ENCODE assay signal across 9 mouse cellular contexts in genomic region chr10:55979898-55980521, GRCm38 (mm10).
DNase-seq lines count a peak whose midpoint lies in the region; ATAC-seq and TF ChIP-seq lines count a peak whose summit lies in the region.
"Had no signal": no experiment of that assay in that cellular context is flagged by ENCODE, and none has a peak within 500 bp of the region (broad histone marks: within the 10 kb centered on the region; RNA-seq: fewer than 3 reads in every experiment).

No protein-coding gene starts in this region.

- peak; percentile 83 for ATAC-seq in Patski
- no peak for ATAC-seq in heart, postnatal 0 days (ENCODE audit: insufficient read depth, low read depth)
- no peak for ATAC-seq in lung, postnatal 0 days

- H3K4me1 ChIP-seq in heart, postnatal 0 days (ENCODE audit: control insufficient read depth, insufficient read depth): no peaks in the 10 kb centered on the region
- H3K4me1 ChIP-seq in lung, postnatal 0 days (ENCODE audit: insufficient read depth, low read depth, low read length): no peaks in the 10 kb centered on the region
- H3K4me1 ChIP-seq: liver, embryonic 15.5 days had no signal

- H3K36me3 ChIP-seq in heart, postnatal 0 days (replicated peaks; ENCODE audit: control insufficient read depth, insufficient read depth, low read length): no peaks in the 10 kb centered on the region
- H3K36me3 ChIP-seq in lung, postnatal 0 days (ENCODE audit: insufficient read depth, low read length): no peaks in the 10 kb centered on the region
- H3K36me3 ChIP-seq: liver, embryonic 15.5 days had no signal

- no peak overlapping the region for H3K4me3 ChIP-seq in heart, postnatal 0 days (ENCODE audit: low read depth, low read length)
- no peak overlapping the region for H3K4me3 ChIP-seq in lung, postnatal 0 days (ENCODE audit: low read depth, low read length)
- H3K4me3 ChIP-seq: liver, embryonic 15.5 days had no signal

- peak; percentile 75 for TF ChIP-seq CTCF in Patski (IDR thresholded peaks at IDR 0.05)
- TF ChIP-seq CTCF in heart, postnatal 0 days (IDR thresholded peaks at IDR 0.05; ENCODE audit: low read depth): peak; percentile 73
- TF ChIP-seq CTCF in lung, postnatal 0 days (IDR thresholded peaks at IDR 0.05): peak; percentile 83

- peak overlapping the region; percentile 37 for H3K4me2 ChIP-seq in heart, postnatal 0 days (ENCODE audit: low read depth, low read length)
- H3K4me2 ChIP-seq in lung, postnatal 0 days (replicated peaks; ENCODE audit: low read depth, low read length): no peak overlapping the region
- H3K4me2 ChIP-seq: liver, embryonic 15.5 days had no signal

- 28% methylated on average over 2 of the region's 2 CpGs for WGBS in heart, postnatal 0 days
- 16% methylated on average over 2 of the region's 2 CpGs for WGBS in lung, postnatal 0 days

- H3K27me3 ChIP-seq in Patski: peaks cover 10% of the 10 kb centered on the region
- H3K27me3 ChIP-seq in heart, postnatal 0 days (ENCODE audit: control insufficient read depth, insufficient read depth, low read length): no peaks in the 10 kb centered on the region
- no peaks in the 10 kb centered on the region for H3K27me3 ChIP-seq in lung, postnatal 0 days (replicated peaks; ENCODE audit: insufficient read depth, low read length)
- H3K27me3 ChIP-seq: liver, embryonic 15.5 days had no signal

- no peaks in the 10 kb centered on the region for H3K9me3 ChIP-seq in heart, postnatal 0 days (replicated peaks; ENCODE audit: control insufficient read depth, low read length)
- no peaks in the 10 kb centered on the region for H3K9me3 ChIP-seq in lung, postnatal 0 days (ENCODE audit: low read length)
- H3K9me3 ChIP-seq: liver, embryonic 15.5 days had no signal

- no peak overlapping the region for H3K9ac ChIP-seq in heart, postnatal 0 days (replicated peaks; ENCODE audit: low read depth, low read length)
- H3K9ac ChIP-seq in lung, postnatal 0 days (replicated peaks; ENCODE audit: low read depth): no peak overlapping the region
- H3K9ac ChIP-seq: liver, embryonic 15.5 days had no signal

- TF ChIP-seq EP300 in heart, postnatal 0 days (IDR thresholded peaks at IDR 0.05; ENCODE audit: low read depth): no peak
- TF ChIP-seq EP300 in lung, postnatal 0 days (IDR thresholded peaks at IDR 0.05): no peak

- no peak overlapping the region for H3K27ac ChIP-seq in heart, postnatal 0 days (ENCODE audit: low read depth)
- no peak overlapping the region for H3K27ac ChIP-seq in lung, postnatal 0 days (ENCODE audit: low read length)
- H3K27ac ChIP-seq: liver, embryonic 15.5 days had no signal

- CTCF ChIA-PET in Patski (lab: Charles Lee): interaction anchor here (0.8 to 2.3 kb wide), 8 partner anchors 10 to 1370 kb away, joined by 3 to 6 read pairs (median 4); no protein-coding TSS in a partner anchor

- POLR2A ChIA-PET in Patski (lab: Charles Lee): no interaction called here

- in situ Hi-C loops in Patski (cut with MboI; ENCODE audit: low pct_unique_long_range_greater_than_20kb): no loop called here

- peak; percentile 29 to 35 for DNase-seq in cerebellum, adult 18-20 months
- no peak for DNase-seq in cerebellum, adult 11-12 months
- no peak for DNase-seq in Patski (ENCODE audit: low read depth, low spot score)
- DNase-seq in embryo, embryonic 11.5 days (ENCODE audit: low read depth, low spot score): peak; percentile 39
- DNase-seq in heart, postnatal 0 days (ENCODE audit: low spot score): peak; percentile 62
- peak; percentile 55 to 59 for DNase-seq in kidney, postnatal 4 days
- peak; percentile 72 for DNase-seq in lung, postnatal 0 days (ENCODE audit: low spot score)
- DNase-seq in right cerebral cortex, adult 18-20 months: peak; percentile 64

Comparison
In these comparisons a context has a peak if more than half of its experiments do, and no peak if none do; other contexts are left out.
1. DNase-seq: peak in cerebellum, adult 18-20 months (2 of 2), embryo, embryonic 11.5 days (single experiment), heart, postnatal 0 days (single experiment), kidney, postnatal 4 days (2 of 2), lung, postnatal 0 days (single experiment) and right cerebral cortex, adult 18-20 months (single experiment); none in cerebellum, adult 11-12 months (single experiment) and Patski (single experiment).
2. Peak in every context shown above with its lines, with median percentiles within 50 percentile points of each other: CTCF ChIP-seq.